Mouse (Mus musculus): Measurements from ENCODE around the gene Bglap3. TPM values are rescaled to one million over a fixed set of nuclear protein-coding genes. Genes with fewer than 3 reads are reported as not detected.
A peak's percentile ranks its signal among the peaks of the same experiment; 100 is the strongest.

Gene Bglap3
- total RNA-seq, 2 experiments from 2014 or later: not detected

DNA sequence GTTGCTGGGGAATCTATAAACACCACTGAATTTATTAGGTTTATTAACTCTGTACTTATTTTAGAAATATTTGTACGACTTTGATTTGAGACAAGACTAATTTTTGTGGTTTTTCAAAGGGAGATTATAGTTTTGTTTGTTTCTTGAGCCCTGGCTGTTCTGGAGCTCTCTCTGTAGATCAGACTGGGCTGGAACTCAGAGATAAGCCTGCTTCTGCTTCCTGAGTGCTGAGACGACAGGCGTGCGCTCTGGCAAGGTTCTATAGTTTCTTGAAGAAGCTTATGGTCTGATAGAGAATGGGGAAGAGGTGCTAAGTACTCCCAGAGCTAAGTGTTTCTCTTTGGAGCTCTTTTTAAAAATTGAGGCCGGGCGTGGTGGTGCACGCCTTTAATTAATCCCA is 34.2 kb downstream of the Bglap3 start:
- ATAC-seq (replicated peaks; ENCODE audit: low FRiP score, poor library complexity, severe bottlenecking): peak; percentile 55

DNA sequence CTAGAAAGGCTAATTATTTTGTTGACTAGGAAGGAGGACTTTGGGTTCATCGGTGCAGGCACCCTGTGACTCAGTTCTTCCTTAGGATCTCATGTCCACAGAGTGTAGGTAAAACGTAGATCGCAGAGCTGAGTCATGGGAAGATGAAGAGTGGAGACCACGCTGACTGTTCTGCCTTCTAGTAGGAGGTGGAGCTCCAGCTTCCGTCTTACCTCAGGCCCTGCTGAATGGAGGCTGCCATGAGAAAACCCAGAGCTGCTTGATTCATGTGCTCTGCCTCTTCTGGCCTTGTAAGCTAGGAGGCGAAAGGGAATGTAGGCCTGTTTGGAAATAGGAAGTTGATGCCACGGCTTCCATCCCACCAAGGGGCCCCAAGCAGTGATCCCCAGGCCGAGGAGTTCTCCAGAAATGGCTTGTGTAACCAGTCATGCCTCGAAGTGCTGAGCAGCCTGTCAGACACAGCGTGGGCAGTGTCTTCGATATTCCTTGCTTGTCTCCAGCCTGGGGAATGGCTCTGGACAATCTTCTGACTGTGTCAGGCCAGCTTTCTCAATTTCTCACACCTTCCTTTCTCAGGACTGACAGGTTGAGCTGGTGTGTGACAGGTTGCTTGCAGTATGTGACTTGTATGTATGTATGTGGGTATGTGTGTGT is 35.0 kb downstream of the Bglap3 start:
- no peak for ATAC-seq (replicated peaks; ENCODE audit: low FRiP score, poor library complexity, severe bottlenecking)

DNA sequence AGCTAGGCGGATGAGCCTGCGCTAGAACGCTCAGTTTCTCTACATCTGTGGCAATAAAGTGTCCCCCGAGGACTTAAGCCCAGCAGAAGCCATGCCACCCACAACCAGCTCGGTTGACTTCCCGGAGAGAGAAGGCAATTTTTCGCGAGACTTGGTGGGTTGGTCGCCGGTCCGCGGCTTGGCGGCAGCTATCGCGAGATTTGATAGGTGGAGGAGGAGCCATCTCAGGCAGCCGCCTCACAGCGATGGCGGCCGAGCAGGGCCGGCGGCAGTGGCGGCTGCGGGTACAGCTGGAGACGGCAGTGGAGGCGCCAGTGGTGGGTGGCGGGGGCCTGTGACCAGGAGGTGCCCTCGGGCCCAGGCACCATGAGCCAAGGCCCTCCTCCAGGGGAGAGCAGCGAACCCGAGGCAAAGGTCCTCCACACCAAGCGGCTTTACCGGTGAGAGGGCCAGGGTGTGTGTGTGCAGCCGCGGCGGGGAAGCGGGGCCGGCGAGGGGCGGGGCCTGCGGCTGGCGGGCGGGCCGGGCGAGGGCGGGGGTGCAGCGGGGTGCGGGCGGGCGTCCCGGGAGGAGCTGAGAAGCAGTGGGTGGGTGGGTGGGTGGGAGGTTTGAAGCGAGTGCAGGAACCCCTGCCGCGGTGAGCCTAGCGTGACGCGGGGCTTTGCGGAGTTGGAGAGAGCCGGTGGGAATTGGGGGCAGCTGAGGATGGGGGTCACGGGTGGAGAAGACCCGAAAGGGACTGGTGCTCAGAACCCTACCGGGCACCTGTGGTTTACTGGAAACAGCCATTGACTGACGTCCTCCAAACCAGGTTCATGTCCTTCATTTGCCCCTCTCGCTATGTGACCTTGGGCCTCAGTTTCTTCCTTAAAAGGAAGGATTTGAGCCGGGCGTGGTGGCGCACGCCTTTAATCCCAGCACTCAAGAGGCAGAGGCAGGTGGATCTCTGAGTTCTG is 36.2 kb downstream of the Bglap3 start, which contains the start of the genes Tmem79 and Smg5:
Gene Tmem79 (minus strand): TSS at position 91 of the 956 bp plus-strand sequence.
Gene Smg5 (plus strand): TSS at position 203 of the 956 bp plus-strand sequence.
- ATAC-seq (replicated peaks; ENCODE audit: low FRiP score, poor library complexity, severe bottlenecking): peak; percentile 84

DNA sequence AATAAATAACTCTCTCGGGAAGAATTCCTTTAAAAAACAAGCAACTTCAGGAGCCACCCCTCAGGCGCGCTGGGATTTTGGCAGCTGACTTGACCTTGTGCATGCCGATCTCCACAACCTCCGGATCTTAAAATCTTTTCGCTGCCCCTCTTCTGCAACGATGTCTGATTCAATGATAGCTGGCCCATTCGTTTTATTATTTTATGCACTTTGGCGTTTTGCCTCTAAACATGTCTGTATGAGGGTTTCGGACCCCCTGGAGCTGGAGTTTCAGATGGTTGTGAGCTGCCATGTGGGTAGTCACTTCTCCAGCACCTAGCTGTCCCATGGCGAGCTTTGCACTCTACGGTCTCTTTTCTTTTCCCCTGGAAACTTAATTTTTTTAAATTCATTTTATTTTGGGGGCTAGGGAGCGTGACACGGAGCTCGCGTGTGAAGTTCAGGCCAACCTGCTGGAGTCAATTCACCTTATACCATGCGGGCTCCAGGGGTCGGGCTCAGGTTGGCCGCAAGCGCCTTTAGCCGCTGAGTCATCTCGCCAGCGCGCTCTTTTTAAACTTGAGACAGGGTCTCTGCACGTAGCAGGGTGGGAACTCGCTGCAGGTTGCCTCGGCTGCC is 37.0 kb downstream of the Bglap3 start:
- ATAC-seq (replicated peaks; ENCODE audit: low FRiP score, poor library complexity, severe bottlenecking): peak; percentile 58

DNA sequence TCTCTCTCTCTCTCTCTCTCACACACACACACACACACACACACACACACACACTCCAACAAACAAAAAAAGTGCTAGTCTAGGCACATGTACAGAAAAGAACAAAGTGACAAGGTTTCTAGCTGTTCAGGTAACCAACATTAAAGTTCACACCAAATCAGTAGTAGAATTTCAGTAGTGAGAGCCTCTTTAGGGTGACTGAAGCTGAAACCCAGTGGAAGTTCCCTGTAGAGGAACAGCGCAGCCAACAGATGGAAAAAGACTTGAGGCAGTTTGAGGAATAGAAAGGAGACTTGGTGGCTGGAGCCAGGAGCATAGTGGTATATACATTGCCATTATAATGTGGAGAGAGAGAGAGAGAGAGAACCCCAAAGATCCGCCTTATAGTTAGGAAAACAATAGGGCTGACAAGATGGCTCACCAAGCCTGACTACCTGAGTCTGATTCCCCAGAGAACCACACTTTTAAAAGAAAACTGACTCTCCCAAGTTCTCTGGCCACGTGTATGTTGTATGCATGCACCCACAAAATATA is 37.6 kb downstream of the Bglap3 start:
- ATAC-seq (replicated peaks; ENCODE audit: low FRiP score, poor library complexity, severe bottlenecking): no peak

DNA sequence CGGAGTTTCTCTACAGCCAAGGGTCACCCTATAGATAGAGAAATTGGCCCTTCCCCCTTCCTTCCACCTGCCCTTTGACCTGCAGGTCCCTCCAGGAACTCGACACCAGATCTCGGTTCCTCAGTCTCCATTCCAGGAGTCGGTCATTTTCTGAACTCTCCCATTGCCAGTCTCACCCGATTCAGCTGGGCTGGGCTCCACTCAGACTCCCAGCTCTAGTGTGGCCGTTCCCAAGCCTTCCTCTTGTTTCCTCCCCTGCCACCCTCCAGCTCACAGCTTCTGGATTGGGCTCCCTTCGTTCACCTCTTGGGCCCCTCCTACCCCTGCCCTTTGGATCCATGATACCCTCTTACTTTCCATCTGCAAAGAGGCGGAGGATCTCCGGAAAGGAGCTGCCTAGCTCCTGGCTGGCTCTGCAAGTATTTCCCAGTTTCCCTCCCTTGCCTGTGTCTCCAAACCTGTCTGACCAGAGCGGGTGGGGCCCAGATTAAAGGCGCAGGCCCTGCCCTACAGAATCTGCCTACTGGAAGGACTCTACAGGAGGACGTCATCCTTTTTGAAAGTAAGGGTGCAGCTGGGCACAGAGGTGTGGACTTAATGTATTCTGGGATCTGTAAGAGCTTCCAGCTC is 38.4 kb downstream of the Bglap3 start:
- no peak for ATAC-seq (replicated peaks; ENCODE audit: low FRiP score, poor library complexity, severe bottlenecking)

DNA sequence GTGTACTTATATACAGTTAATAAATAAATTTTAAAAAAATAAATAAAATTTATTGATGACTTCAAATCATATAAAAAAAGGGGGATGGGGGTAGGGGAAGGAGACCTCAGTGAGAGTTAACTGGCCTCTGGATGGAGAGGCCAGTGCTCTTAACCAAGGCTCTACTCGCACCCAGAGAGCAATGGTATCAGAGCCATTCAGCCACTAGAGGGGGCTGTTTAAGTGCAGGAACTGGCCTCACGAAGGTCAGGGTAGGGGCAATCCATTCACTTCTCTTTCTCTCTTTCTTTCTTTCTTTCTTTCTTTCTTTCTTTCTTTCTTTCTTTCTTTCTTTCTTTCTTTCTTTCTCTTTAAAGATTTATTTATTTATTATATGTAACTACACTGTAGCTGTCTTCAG is 41.3 kb downstream of the Bglap3 start:
- ATAC-seq (replicated peaks; ENCODE audit: low FRiP score, poor library complexity, severe bottlenecking): 0 out of 2 replicates have a peak, but pooled peaks have one; percentile 52

DNA sequence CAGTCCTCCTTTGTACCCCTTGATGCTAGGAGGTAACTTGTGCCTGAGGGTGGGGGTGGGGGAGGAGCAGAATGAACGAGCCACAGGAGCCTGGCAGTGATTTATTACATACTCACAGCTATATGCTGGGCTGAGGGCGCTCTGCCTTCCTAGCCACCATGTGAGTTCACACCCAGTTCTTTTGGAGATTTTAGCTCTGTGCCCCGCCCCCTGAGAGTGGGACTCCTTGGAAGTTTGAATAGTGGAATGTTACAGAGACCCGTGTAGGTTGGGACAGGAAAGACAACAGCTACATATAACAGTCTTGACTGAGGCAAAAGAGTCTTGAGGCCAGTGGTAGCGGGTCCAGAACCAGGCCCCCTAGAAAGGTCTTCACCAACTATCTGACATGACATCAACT is 43.6 kb downstream of the Bglap3 start:
- no peak for ATAC-seq (replicated peaks; ENCODE audit: low FRiP score, poor library complexity, severe bottlenecking)

DNA sequence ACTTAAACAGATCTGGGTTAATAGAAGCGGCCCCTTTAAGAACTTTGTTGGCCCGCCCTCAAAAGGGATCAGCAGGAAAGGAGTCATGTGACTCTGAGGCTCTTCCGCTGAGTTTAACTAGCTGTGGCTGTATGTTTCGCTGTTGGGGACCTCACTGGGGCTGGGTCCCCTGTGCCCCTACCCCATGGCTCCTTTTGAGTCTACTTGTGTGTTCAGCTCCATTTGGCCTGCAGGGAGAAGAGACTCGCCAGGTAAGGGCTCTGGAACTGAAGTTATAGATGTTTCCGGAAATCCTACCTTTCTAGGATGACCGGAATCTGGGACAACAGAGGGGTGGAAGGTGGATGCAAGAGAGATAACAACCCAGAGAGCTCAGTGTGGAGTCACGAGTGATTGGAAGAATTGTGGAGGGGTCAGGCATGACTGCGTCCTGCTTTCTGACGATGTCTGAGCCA is 47.6 kb downstream of the Bglap3 start, which contains the start of gene Glmp:
Gene Glmp (plus strand): TSS at position 73 of the 455 bp plus-strand sequence.
- peak; percentile 87 for ATAC-seq (replicated peaks; ENCODE audit: low FRiP score, poor library complexity, severe bottlenecking)

Other genes with a start within 250 kb of the Bglap3 start
- gene Mef2d, start 230.4 kb downstream of the Bglap3 start, total RNA-seq (2015; ENCODE audit: low replicate concordance): 36.9 and 37.8 TPM in 2 replicates
- gene Mef2d, start 230.4 kb downstream of the Bglap3 start, total RNA-seq (2017; ENCODE audit: low replicate concordance): 15.3 and 16.9 TPM in 2 replicates
- not detected in 2 replicates for gene Rhbg, start 118.0 kb downstream of the Bglap3 start, total RNA-seq (2015; ENCODE audit: low replicate concordance)
- not detected in 2 replicates for gene Rhbg, start 118.0 kb downstream of the Bglap3 start, total RNA-seq (2017; ENCODE audit: low replicate concordance)
- gene Gm38392, start 85.5 kb downstream of the Bglap3 start, total RNA-seq (2015; ENCODE audit: low replicate concordance): not detected in 2 replicates
- gene Gm38392, start 85.5 kb downstream of the Bglap3 start, total RNA-seq (2017; ENCODE audit: low replicate concordance): not detected in 2 replicates
- gene Tsacc, start 75.7 kb downstream of the Bglap3 start, total RNA-seq (2015; ENCODE audit: low replicate concordance): not detected in 2 replicates
- not detected in 2 replicates for gene Tsacc, start 75.7 kb downstream of the Bglap3 start, total RNA-seq (2017; ENCODE audit: low replicate concordance)
- gene Cct3, start 75.6 kb downstream of the Bglap3 start, total RNA-seq (2015; ENCODE audit: low replicate concordance): 105 and 118 TPM in 2 replicates
- 43.0 and 53.2 TPM in 2 replicates for gene Cct3, start 75.6 kb downstream of the Bglap3 start, total RNA-seq (2017; ENCODE audit: low replicate concordance)
- 17.7 and 47.4 TPM in 2 replicates for gene Glmp, start 47.7 kb downstream of the Bglap3 start, total RNA-seq (2015; ENCODE audit: low replicate concordance)
- gene Glmp, start 47.7 kb downstream of the Bglap3 start, total RNA-seq (2017; ENCODE audit: low replicate concordance): 5.0 and 10.4 TPM in 2 replicates
- gene Tmem79, start 36.6 kb downstream of the Bglap3 start, total RNA-seq (2015; ENCODE audit: low replicate concordance): not detected in 2 replicates
- gene Tmem79, start 36.6 kb downstream of the Bglap3 start, total RNA-seq (2017; ENCODE audit: low replicate concordance): 1.2 and 1.8 TPM in 2 replicates
- gene Smg5, start 36.5 kb downstream of the Bglap3 start, total RNA-seq (2015; ENCODE audit: low replicate concordance): 34.8 and 40.7 TPM in 2 replicates
- 85.6 and 88.2 TPM in 2 replicates for gene Smg5, start 36.5 kb downstream of the Bglap3 start, total RNA-seq (2017; ENCODE audit: low replicate concordance)
- gene Paqr6, start 8.2 kb downstream of the Bglap3 start, total RNA-seq (2015; ENCODE audit: low replicate concordance): not detected in 2 replicates
- 1.3 TPM in 1 of 2 replicates, not detected in the other for gene Paqr6, start 8.2 kb downstream of the Bglap3 start, total RNA-seq (2017; ENCODE audit: low replicate concordance)
- gene Bglap2, start 6.0 kb upstream of the Bglap3 start, total RNA-seq (2015; ENCODE audit: low replicate concordance): not detected in 2 replicates
- 3.9 TPM in 1 of 2 replicates, not detected in the other for gene Bglap2, start 6.0 kb upstream of the Bglap3 start, total RNA-seq (2017; ENCODE audit: low replicate concordance)
- gene Bglap, start 11.7 kb upstream of the Bglap3 start, total RNA-seq (2015; ENCODE audit: low replicate concordance): 3.6 TPM in 1 of 2 replicates, not detected in the other
- gene Bglap, start 11.7 kb upstream of the Bglap3 start, total RNA-seq (2017; ENCODE audit: low replicate concordance): not detected in 2 replicates
- 182 and 196 TPM in 2 replicates for gene Pmf1, start 37.6 kb upstream of the Bglap3 start, total RNA-seq (2015; ENCODE audit: low replicate concordance)
- 100 and 121 TPM in 2 replicates for gene Pmf1, start 37.6 kb upstream of the Bglap3 start, total RNA-seq (2017; ENCODE audit: low replicate concordance)
- 34.0 and 35.3 TPM in 2 replicates for gene Slc25a44, start 52.4 kb upstream of the Bglap3 start, total RNA-seq (2015; ENCODE audit: low replicate concordance)
- 34.8 and 40.5 TPM in 2 replicates for gene Slc25a44, start 52.4 kb upstream of the Bglap3 start, total RNA-seq (2017; ENCODE audit: low replicate concordance)
- gene Sema4a, start 88.4 kb upstream of the Bglap3 start, total RNA-seq (2015; ENCODE audit: low replicate concordance): 11.9 and 14.7 TPM in 2 replicates
- 4.5 and 15.1 TPM in 2 replicates for gene Sema4a, start 88.4 kb upstream of the Bglap3 start, total RNA-seq (2017; ENCODE audit: low replicate concordance)
- gene Lmna, start 137.2 kb upstream of the Bglap3 start, total RNA-seq (2015; ENCODE audit: low replicate concordance): 31.7 and 48.2 TPM in 2 replicates
- 182 and 260 TPM in 2 replicates for gene Lmna, start 137.2 kb upstream of the Bglap3 start, total RNA-seq (2017; ENCODE audit: low replicate concordance)
- gene Mex3a, start 159.7 kb upstream of the Bglap3 start, total RNA-seq (2015; ENCODE audit: low replicate concordance): 0.42 TPM in 1 of 2 replicates, not detected in the other
- gene Mex3a, start 159.7 kb upstream of the Bglap3 start, total RNA-seq (2017; ENCODE audit: low replicate concordance): 0.08 and 0.26 TPM in 2 replicates
- gene Rab25, start 175.6 kb upstream of the Bglap3 start, total RNA-seq (2015; ENCODE audit: low replicate concordance): not detected in 2 replicates
- gene Rab25, start 175.6 kb upstream of the Bglap3 start, total RNA-seq (2017; ENCODE audit: low replicate concordance): not detected in 2 replicates
- gene Lamtor2, start 180.3 kb upstream of the Bglap3 start, total RNA-seq (2015; ENCODE audit: low replicate concordance): 9.0 and 12.6 TPM in 2 replicates
- gene Lamtor2, start 180.3 kb upstream of the Bglap3 start, total RNA-seq (2017; ENCODE audit: low replicate concordance): 7.7 and 23.3 TPM in 2 replicates
- 8.6 and 10.1 TPM in 2 replicates for gene Ubqln4, start 181.0 kb upstream of the Bglap3 start, total RNA-seq (2015; ENCODE audit: low replicate concordance)
- gene Ubqln4, start 181.0 kb upstream of the Bglap3 start, total RNA-seq (2017; ENCODE audit: low replicate concordance): 6.3 and 7.6 TPM in 2 replicates
- 97.7 and 101 TPM in 2 replicates for gene Ssr2, start 203.1 kb upstream of the Bglap3 start, total RNA-seq (2015; ENCODE audit: low replicate concordance)
- 23.9 and 50.2 TPM in 2 replicates for gene Ssr2, start 203.1 kb upstream of the Bglap3 start, total RNA-seq (2017; ENCODE audit: low replicate concordance)
- gene Arhgef2, start 233.2 kb upstream of the Bglap3 start, total RNA-seq (2015; ENCODE audit: low replicate concordance): 17.7 and 23.9 TPM in 2 replicates
- 12.7 and 15.7 TPM in 2 replicates for gene Arhgef2, start 233.2 kb upstream of the Bglap3 start, total RNA-seq (2017; ENCODE audit: low replicate concordance)

Measured in erythroid progenitor cell, adult 5-6 weeks (primary cell).